Mouse (Mus musculus) kidney, embryonic 15.5 days (tissue): ENCODE data around the gene Tmprss15. TPM values are rescaled to one million over a fixed set of nuclear protein-coding genes. Genes with fewer than 3 reads are reported as not detected.

Source experiments
- ATAC-seq: fragments of 200-750 bp; cut with Nextera tagmentation; replicated peaks from 2 replicates; pipeline ENCODE4 v1.8.0; 2017; ENCODE audit warnings: moderate TSS enrichment; ENCODE audit not compliant: low FRiP score
- H3K27ac ChIP-seq: fragments of 300-500 bp; sonication (generic); 2 replicates; pipeline ENCODE4 v1.5.1; 2015; ENCODE audit warnings: mild to moderate bottlenecking, inconsistent platforms
- H3K27me3 ChIP-seq: fragments of 300-500 bp; sonication (generic); 2 replicates; pipeline ENCODE4 v1.6.1; 2015; ENCODE audit warnings: inconsistent platforms
- H3K36me3 ChIP-seq: fragments of 300-500 bp; sonication (generic); 2 replicates; pipeline ENCODE4 v1.6.1; 2015; ENCODE audit warnings: inconsistent platforms
- H3K4me1 ChIP-seq: fragments of 300-500 bp; sonication (generic); 2 replicates; pipeline ENCODE4 v1.6.1; 2015; ENCODE audit warnings: inconsistent platforms
- H3K4me2 ChIP-seq: fragments of 300-500 bp; sonication (generic); 2 replicates; pipeline ENCODE4 v1.6.1; 2015; ENCODE audit warnings: moderate library complexity, mild to moderate bottlenecking, inconsistent platforms
- H3K4me3 ChIP-seq: fragments of 300-500 bp; sonication (generic); replicated peaks from 2 replicates; pipeline ENCODE4 v1.5.1; 2015; ENCODE audit warnings: mild to moderate bottlenecking, inconsistent platforms
- H3K9ac ChIP-seq: fragments of 300-500 bp; sonication (generic); 2 replicates; pipeline ENCODE4 v1.6.1; 2015; ENCODE audit warnings: mild to moderate bottlenecking, inconsistent platforms
- H3K9me3 ChIP-seq: fragments of 300-500 bp; sonication (generic); replicated peaks from 2 replicates; pipeline ENCODE4 v1.6.1; 2016; ENCODE audit warnings: inconsistent platforms
- WGBS: fragments of 180-500 bp; shearing (Covaris S2); methylation state at CpG from one replicate; pipeline ENCODE4 v1.1.7; 2015; ENCODE audit warnings: mixed read lengths; 5-methylcytosine and 5-hydroxymethylcytosine counted together
- polyA plus RNA-seq: library from polyadenylated mRNA; unstranded; fragments of >200 nt; fragmentation: Nextera tagmentation; extraction: Ambion mirVana; gene quantifications from 2 replicates; pipeline ENCODE4 v1.2.1, GENCODE M21; 2015

The Tmprss15 gene
- polyA plus RNA-seq, 1 experiment from 2014 or later, result not detected

DNA sequence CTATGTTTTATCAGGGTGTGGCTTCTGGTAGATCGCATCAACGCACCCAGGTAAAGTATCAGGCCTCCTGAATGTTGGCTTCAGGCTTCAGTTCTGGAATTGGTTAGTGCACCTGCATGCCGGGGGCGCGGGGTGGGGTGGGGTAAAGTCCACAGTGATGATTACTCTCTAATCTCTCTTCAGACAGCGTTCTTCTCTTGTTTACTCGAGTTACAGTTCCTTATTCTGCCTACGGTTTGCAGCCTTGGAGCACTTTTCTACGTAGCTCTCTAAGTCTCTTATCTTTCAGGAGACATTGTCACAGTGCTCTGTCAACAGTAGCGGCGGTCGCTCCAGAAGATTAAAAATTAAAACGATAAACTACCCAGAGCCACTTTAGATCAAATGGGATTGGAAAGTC is 116.8 kb downstream of the Tmprss15 start:
- Histone ChIP-seq H3K4me3 (no peak overlapping the region), H3K27me3 (no peaks in the 10 kb centered on the region), H3K36me3 (no peaks in the 10 kb centered on the region), H3K9ac (no peak overlapping the region), H3K4me2 (no peak overlapping the region), H3K4me1 (no peaks in the 10 kb centered on the region), H3K9me3 (no peaks in the 10 kb centered on the region), H3K27ac (no peak overlapping the region)
- WGBS, result 86% methylated on average over 13 of the region's 13 CpGs
- no peak for ATAC-seq

- no peaks in the 10 kb centered on the region for H3K4me1 ChIP-seq
- no peak overlapping the region for H3K9ac ChIP-seq
- no peak overlapping the region for H3K27ac ChIP-seq
- H3K4me2 ChIP-seq, result no peak overlapping the region
- no peaks in the 10 kb centered on the region for H3K36me3 ChIP-seq
- no peak for ATAC-seq
- H3K9me3 ChIP-seq, result no peaks in the 10 kb centered on the region
- WGBS, result 37% methylated on average over 13 of the region's 13 CpGs
- no peak overlapping the region for H3K4me3 ChIP-seq
- no peaks in the 10 kb centered on the region for H3K27me3 ChIP-seq
Measured at GRCm38 (mm10) chr16:78969091-78969731, 121.7 kb downstream of the Tmprss15 start.

DNA sequence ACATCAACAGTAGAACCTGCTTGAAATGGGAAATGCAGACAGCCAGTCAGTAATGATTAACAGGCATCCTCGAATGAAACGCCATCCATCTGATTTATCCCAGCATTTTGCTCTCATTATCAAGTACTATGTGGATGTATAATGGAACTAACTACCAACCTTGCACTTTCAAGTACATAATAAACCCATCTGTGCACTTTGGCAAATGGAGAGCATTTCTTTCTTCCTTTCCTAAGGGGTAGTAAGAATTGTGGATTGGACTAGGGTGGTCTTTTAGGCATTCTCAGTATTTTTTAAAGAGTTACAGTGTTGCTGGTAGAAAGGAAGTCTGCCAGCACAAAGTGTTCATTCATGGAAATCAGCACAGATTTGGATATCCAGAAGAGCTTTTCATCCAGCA is 133.5 kb downstream of the Tmprss15 start:
- H3K36me3 ChIP-seq, result no peaks in the 10 kb centered on the region
- H3K9me3 ChIP-seq, result no peaks in the 10 kb centered on the region
- no peak overlapping the region for H3K27ac ChIP-seq
- no peak overlapping the region for H3K4me3 ChIP-seq
- 66% methylated on average over 2 of the region's 2 CpGs for WGBS
- no peak overlapping the region for H3K4me2 ChIP-seq
- H3K27me3 ChIP-seq, result no peaks in the 10 kb centered on the region
- H3K4me1 ChIP-seq, result no peaks in the 10 kb centered on the region
- H3K9ac ChIP-seq, result no peak overlapping the region
- ATAC-seq, result no peak

DNA sequence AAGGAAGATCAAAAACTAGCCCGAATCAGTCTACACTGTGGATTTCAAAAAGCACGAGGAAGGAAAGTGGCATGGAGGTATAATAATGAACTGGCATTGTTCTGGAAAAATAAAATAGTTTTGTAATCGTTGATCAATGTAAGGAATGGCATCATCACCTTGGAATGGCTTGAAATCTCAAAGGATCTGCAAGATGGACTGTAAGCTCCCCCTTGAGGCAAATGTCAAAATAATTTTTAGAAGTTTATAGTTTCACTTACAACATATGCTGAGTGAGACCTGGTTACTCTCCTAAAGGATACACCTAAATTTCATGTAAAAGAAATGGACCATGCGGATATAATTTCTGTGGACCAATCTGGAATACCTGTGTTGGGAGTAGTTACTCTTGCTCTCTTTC is 140.5 kb downstream of the Tmprss15 start:
- no peak overlapping the region for H3K27ac ChIP-seq
- no peaks in the 10 kb centered on the region for H3K36me3 ChIP-seq
- no peak overlapping the region for H3K4me2 ChIP-seq
- 76% methylated on average over 4 of the region's 4 CpGs for WGBS
- no peak overlapping the region for H3K9ac ChIP-seq
- no peak overlapping the region for H3K4me3 ChIP-seq
- no peaks in the 10 kb centered on the region for H3K9me3 ChIP-seq
- ATAC-seq, result no peak
- H3K27me3 ChIP-seq, result no peaks in the 10 kb centered on the region
- H3K4me1 ChIP-seq, result no peaks in the 10 kb centered on the region

DNA sequence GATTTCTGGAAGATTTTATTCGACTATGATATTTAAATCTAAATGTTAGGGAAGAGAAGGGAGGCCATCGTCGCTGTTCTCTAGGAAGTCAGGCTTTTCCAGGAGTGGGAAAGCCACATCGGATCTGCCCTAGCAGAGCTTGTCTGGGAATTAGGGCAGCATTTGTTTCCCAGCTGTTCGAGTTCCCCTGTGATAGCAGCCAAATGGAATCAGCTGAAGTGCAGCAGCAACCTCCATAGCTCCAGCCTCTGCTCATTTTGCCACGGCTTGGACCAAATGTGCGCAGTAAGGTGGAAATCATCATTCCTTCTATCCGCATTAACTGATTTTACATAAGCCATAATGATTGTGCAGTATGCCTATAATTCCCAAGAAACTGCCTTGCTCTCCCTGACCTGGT is 153.1 kb downstream of the Tmprss15 start:
- H3K4me3 ChIP-seq, result no peak overlapping the region
- no peak for ATAC-seq
- no peaks in the 10 kb centered on the region for H3K27me3 ChIP-seq
- no peak overlapping the region for H3K9ac ChIP-seq
- no peak overlapping the region for H3K27ac ChIP-seq
- H3K9me3 ChIP-seq, result no peaks in the 10 kb centered on the region
- no peak overlapping the region for H3K4me2 ChIP-seq
- 50% methylated on average over 8 of the region's 8 CpGs for WGBS
- H3K36me3 ChIP-seq, result no peaks in the 10 kb centered on the region
- no peaks in the 10 kb centered on the region for H3K4me1 ChIP-seq

- 96% methylated on average over 2 of the region's 2 CpGs for WGBS
- H3K4me1 ChIP-seq, result peaks cover 13% of the 10 kb centered on the region
- no peak overlapping the region for H3K27ac ChIP-seq
- H3K27me3 ChIP-seq, result peaks cover 9% of the 10 kb centered on the region; the same call in 1 of the 2 replicates
- H3K9me3 ChIP-seq, result no peaks in the 10 kb centered on the region
- ATAC-seq, result no peak
- no peak overlapping the region for H3K4me2 ChIP-seq
- no peak overlapping the region for H3K4me3 ChIP-seq
- no peak overlapping the region for H3K9ac ChIP-seq
- no peaks in the 10 kb centered on the region for H3K36me3 ChIP-seq
Measured at GRCm38 (mm10) chr16:78934298-78934697, 156.6 kb downstream of the Tmprss15 start.

DNA sequence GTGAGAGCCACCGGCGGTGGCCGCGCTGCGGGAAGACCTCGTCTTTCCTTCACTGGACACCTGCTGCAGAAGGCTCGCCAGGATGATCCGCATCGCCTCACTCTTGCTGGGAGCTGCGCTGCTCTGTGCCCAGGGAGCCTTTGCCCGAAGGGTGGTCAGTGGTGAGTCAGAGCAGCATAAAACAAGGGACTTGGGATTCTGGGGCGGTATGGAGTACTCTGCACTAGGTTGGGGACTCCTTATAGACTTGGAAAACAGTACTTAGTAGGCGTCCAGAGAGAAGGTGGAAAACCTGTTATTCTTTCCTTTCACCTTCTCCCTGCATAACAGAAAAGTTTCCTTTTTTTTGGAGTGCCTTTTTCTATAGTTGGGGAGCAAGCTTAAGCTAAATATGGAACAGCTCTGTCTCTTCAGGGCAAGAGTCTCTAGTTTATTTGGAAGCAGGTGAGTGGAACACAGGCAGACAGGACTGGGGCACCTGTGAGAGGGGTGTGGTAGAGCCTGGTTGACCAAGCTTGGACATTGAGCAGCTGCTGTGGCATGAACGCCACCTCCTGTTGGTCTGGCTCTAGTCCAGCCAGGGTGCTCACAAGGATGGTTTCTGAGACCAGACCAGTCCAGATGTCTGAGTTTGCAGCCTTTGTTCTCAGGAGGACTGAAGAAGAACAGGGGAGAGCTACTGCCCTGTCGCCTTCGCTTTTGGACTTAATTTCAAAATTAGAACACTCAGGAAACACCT is 159.4 kb downstream of the Tmprss15 start:
- Histone ChIP-seq H3K9ac (peak overlapping the region; percentile 47; the same call in 1 of the 2 replicates), H3K4me2 (peak overlapping the region; percentile 91), H3K27me3 (peaks cover 9% of the 10 kb centered on the region; the same call in 1 of the 2 replicates), H3K9me3 (no peaks in the 10 kb centered on the region), H3K27ac (no peak overlapping the region), H3K36me3 (no peaks in the 10 kb centered on the region), H3K4me1 (peaks cover 13% of the 10 kb centered on the region), H3K4me3 (peak overlapping the region; percentile 44)
- WGBS, result 9% methylated on average over 16 of the region's 16 CpGs
- ATAC-seq, result peak; percentile 81

DNA sequence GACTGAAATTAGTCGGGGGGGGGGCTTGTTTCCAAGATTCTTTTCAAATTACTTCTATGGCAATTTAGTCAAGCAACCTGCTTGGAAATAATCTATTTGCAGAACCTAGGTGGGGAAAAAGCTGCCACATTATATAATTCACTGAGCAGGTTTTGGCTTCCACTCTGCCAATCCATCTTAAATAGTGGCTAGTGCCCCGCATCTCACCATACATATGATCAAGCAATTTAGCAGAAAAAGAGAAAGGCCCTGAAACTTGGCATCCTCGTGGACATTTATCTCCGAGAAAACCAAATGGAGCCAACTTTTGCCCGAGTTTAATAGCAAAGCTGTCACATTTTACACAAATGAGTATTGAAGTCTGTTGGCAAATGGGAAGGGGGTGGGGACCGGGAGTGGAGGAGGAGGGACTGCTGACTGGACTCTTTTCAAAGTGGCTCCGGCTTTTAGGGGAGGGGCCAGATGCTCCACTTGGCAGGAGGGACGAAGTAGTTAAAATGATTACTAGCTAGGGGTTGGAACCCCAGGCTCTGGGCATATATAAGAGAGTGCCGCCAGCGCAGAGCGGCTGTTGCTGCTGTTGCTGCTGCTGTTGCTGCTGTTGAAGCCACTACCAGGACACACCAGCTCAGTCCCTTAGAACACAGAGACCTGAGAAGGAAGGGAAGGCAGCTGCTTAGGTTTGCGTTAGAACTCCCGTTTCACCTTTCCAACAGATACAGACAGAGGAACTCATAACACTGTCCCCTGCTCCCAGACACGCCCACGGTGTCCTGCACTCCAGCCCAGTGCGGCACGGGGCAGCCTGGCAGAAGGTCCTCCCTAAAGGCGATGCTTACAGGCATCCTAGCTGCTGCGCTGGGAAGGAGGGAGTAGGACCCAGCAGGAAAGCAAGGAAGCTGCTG is 160.3 kb downstream of the Tmprss15 start, which contains the start of gene Chodl:
TSS of gene Chodl (plus strand) at position 567 of the 905 bp plus-strand sequence.
- peak; percentile 90 for ATAC-seq
- peak within 1 kb of the TSS; percentile 47; the same call in 1 of the 2 replicates for H3K9ac ChIP-seq
- H3K36me3 ChIP-seq, result no peaks in the 10 kb centered on the region
- peaks cover 13% of the 10 kb centered on the region for H3K4me1 ChIP-seq
- H3K4me2 ChIP-seq, result peak within 1 kb of the TSS; percentile 91
- H3K9me3 ChIP-seq, result no peaks in the 10 kb centered on the region
- WGBS, result 8% methylated on average over 19 of the region's 19 CpGs
- no peak within 1 kb of the TSS for H3K27ac ChIP-seq
- peak within 1 kb of the TSS; percentile 44 for H3K4me3 ChIP-seq
- peaks cover 9% of the 10 kb centered on the region; the same call in 1 of the 2 replicates for H3K27me3 ChIP-seq

- WGBS, result 60% methylated on average over 5 of the region's 5 CpGs
- Histone ChIP-seq H3K4me2 (no peak overlapping the region), H3K27ac (no peak overlapping the region), H3K9me3 (no peaks in the 10 kb centered on the region), H3K9ac (no peak overlapping the region), H3K36me3 (no peaks in the 10 kb centered on the region), H3K27me3 (no peaks in the 10 kb centered on the region), H3K4me1 (no peaks in the 10 kb centered on the region), H3K4me3 (no peak overlapping the region)
- ATAC-seq, result no peak
Measured at GRCm38 (mm10) chr16:78922644-78923043, 168.3 kb downstream of the Tmprss15 start.
